Mouse (Mus musculus): ENCODE measurements around the gene Pick1. TPM values are rescaled to one million over a fixed set of nuclear protein-coding genes. Genes with fewer than 3 reads are reported as not detected.

Gene Pick1
- polyA plus RNA-seq, 1 experiment = 15.3 TPM

GRCm38 (mm10) chr15:79202575-79202974 is 26.4 kb upstream of the Pick1 start:
- Histone ChIP-seq H3K27me3 (ENCODE audit: control insufficient read depth, insufficient read depth, insufficient read length) (peaks cover 85% of the 10 kb centered on the region), H3K4me3 (ENCODE audit: insufficient read depth, poor library complexity, severe bottlenecking) (no peak overlapping the region), H3K79me3 (ENCODE audit: low read depth) (no peaks in the 10 kb centered on the region), H3ac (ENCODE audit: control insufficient read depth, insufficient read length, low read depth) (no peak overlapping the region), H3K79me2 (ENCODE audit: control insufficient read depth, insufficient read depth) (no peaks in the 10 kb centered on the region), H3K36me3 (ENCODE audit: control insufficient read depth, insufficient read depth) (no peaks in the 10 kb centered on the region)
- TF ChIP-seq MYOG (IDR thresholded peaks at IDR 0.05; ENCODE audit: control insufficient read depth, extremely low read depth, insufficient read length) (no peak), USF1 (IDR thresholded peaks at IDR 0.05; ENCODE audit: low read depth) (no peak)

GRCm38 (mm10) chr15:79208211-79208610 is 20.8 kb upstream of the Pick1 start:
- Histone ChIP-seq H3K36me3 (ENCODE audit: control insufficient read depth, insufficient read depth) (no peaks in the 10 kb centered on the region), H3K4me3 (ENCODE audit: insufficient read depth, poor library complexity, severe bottlenecking) (no peak overlapping the region), H3K27me3 (ENCODE audit: control insufficient read depth, insufficient read depth, insufficient read length) (peaks cover 78% of the 10 kb centered on the region), H3ac (ENCODE audit: control insufficient read depth, insufficient read length, low read depth) (no peak overlapping the region), H3K79me3 (ENCODE audit: low read depth) (no peaks in the 10 kb centered on the region), H3K79me2 (ENCODE audit: control insufficient read depth, insufficient read depth) (no peaks in the 10 kb centered on the region)
- TF ChIP-seq USF1 (IDR thresholded peaks at IDR 0.05; ENCODE audit: low read depth) (no peak), MYOD1 (IDR thresholded peaks at IDR 0.05; ENCODE audit: control insufficient read depth, insufficient read length, low read depth) (peak; percentile 30)

- peaks cover 79% of the 10 kb centered on the region for H3K27me3 ChIP-seq (ENCODE audit: control insufficient read depth, insufficient read depth, insufficient read length)
- no peaks in the 10 kb centered on the region for H3K79me2 ChIP-seq (ENCODE audit: control insufficient read depth, insufficient read depth)
- no peak overlapping the region for H3ac ChIP-seq (ENCODE audit: control insufficient read depth, insufficient read length, low read depth)
- no peaks in the 10 kb centered on the region for H3K36me3 ChIP-seq (ENCODE audit: control insufficient read depth, insufficient read depth)
- H3K4me3 ChIP-seq (ENCODE audit: insufficient read depth, poor library complexity, severe bottlenecking) = no peak overlapping the region
- TF ChIP-seq MYOG (IDR thresholded peaks at IDR 0.05; ENCODE audit: control insufficient read depth, extremely low read depth, insufficient read length) (no peak), CEBPB (IDR thresholded peaks at IDR 0.05; ENCODE audit: low read depth) (no peak), MAX (IDR thresholded peaks at IDR 0.05) (no peak), MYOD1 (IDR thresholded peaks at IDR 0.05; ENCODE audit: control insufficient read depth, insufficient read length, low read depth) (no peak), FOSL1 (IDR thresholded peaks at IDR 0.05; ENCODE audit: insufficient read depth, low read length, poor library complexity, severe bottlenecking) (no peak), CTCF (IDR thresholded peaks at IDR 0.05; ENCODE audit: control insufficient read depth, insufficient read depth, insufficient read length) (no peak), USF1 (IDR thresholded peaks at IDR 0.05; ENCODE audit: low read depth) (no peak)
- no peaks in the 10 kb centered on the region for H3K79me3 ChIP-seq (ENCODE audit: low read depth)
Observed at GRCm38 (mm10) chr15:79208758-79209439, 20.1 kb upstream of the Pick1 start.

GRCm38 (mm10) chr15:79210357-79210756 is 18.6 kb upstream of the Pick1 start:
- TF ChIP-seq USF1 (IDR thresholded peaks at IDR 0.05; ENCODE audit: low read depth) (no peak), CTCF (IDR thresholded peaks at IDR 0.05; ENCODE audit: control insufficient read depth, insufficient read depth, insufficient read length) (no peak), CEBPB (IDR thresholded peaks at IDR 0.05; ENCODE audit: low read depth) (no peak), MAX (IDR thresholded peaks at IDR 0.05) (no peak), FOSL1 (IDR thresholded peaks at IDR 0.05; ENCODE audit: insufficient read depth, low read length, poor library complexity, severe bottlenecking) (no peak), MYOG (IDR thresholded peaks at IDR 0.05; ENCODE audit: control insufficient read depth, extremely low read depth, insufficient read length) (no peak), MYOD1 (IDR thresholded peaks at IDR 0.05; ENCODE audit: control insufficient read depth, insufficient read length, low read depth) (no peak)
- Histone ChIP-seq H3K4me3 (ENCODE audit: insufficient read depth, poor library complexity, severe bottlenecking) (no peak overlapping the region), H3K79me2 (ENCODE audit: control insufficient read depth, insufficient read depth) (no peaks in the 10 kb centered on the region), H3K79me3 (ENCODE audit: low read depth) (no peaks in the 10 kb centered on the region), H3ac (ENCODE audit: control insufficient read depth, insufficient read length, low read depth) (no peak overlapping the region), H3K36me3 (ENCODE audit: control insufficient read depth, insufficient read depth) (no peaks in the 10 kb centered on the region), H3K27me3 (ENCODE audit: control insufficient read depth, insufficient read depth, insufficient read length) (peaks cover 84% of the 10 kb centered on the region)

GRCm38 (mm10) chr15:79212750-79213446 is 16.1 kb upstream of the Pick1 start:
- Histone ChIP-seq H3K27me3 (ENCODE audit: control insufficient read depth, insufficient read depth, insufficient read length) (peaks cover 78% of the 10 kb centered on the region), H3ac (ENCODE audit: control insufficient read depth, insufficient read length, low read depth) (no peak overlapping the region), H3K4me3 (ENCODE audit: insufficient read depth, poor library complexity, severe bottlenecking) (no peak overlapping the region), H3K36me3 (ENCODE audit: control insufficient read depth, insufficient read depth) (no peaks in the 10 kb centered on the region), H3K79me3 (ENCODE audit: low read depth) (no peaks in the 10 kb centered on the region), H3K79me2 (ENCODE audit: control insufficient read depth, insufficient read depth) (no peaks in the 10 kb centered on the region)
- TF ChIP-seq MYOD1 (IDR thresholded peaks at IDR 0.05; ENCODE audit: control insufficient read depth, insufficient read length, low read depth) (no peak), CTCF (IDR thresholded peaks at IDR 0.05; ENCODE audit: control insufficient read depth, insufficient read depth, insufficient read length) (no peak), CEBPB (IDR thresholded peaks at IDR 0.05; ENCODE audit: low read depth) (no peak), MAX (IDR thresholded peaks at IDR 0.05) (no peak), USF1 (IDR thresholded peaks at IDR 0.05; ENCODE audit: low read depth) (no peak), MYOG (IDR thresholded peaks at IDR 0.05; ENCODE audit: control insufficient read depth, extremely low read depth, insufficient read length) (no peak), FOSL1 (IDR thresholded peaks at IDR 0.05; ENCODE audit: insufficient read depth, low read length, poor library complexity, severe bottlenecking) (no peak)

- Histone ChIP-seq H3K27me3 (ENCODE audit: control insufficient read depth, insufficient read depth, insufficient read length) (peaks cover 71% of the 10 kb centered on the region), H3ac (ENCODE audit: control insufficient read depth, insufficient read length, low read depth) (no peak overlapping the region), H3K79me3 (ENCODE audit: low read depth) (no peaks in the 10 kb centered on the region), H3K36me3 (ENCODE audit: control insufficient read depth, insufficient read depth) (no peaks in the 10 kb centered on the region), H3K79me2 (ENCODE audit: control insufficient read depth, insufficient read depth) (no peaks in the 10 kb centered on the region), H3K4me3 (ENCODE audit: insufficient read depth, poor library complexity, severe bottlenecking) (no peak overlapping the region)
- TF ChIP-seq MAX (IDR thresholded peaks at IDR 0.05) (no peak), CEBPB (IDR thresholded peaks at IDR 0.05; ENCODE audit: low read depth) (no peak), USF1 (IDR thresholded peaks at IDR 0.05; ENCODE audit: low read depth) (no peak), FOSL1 (IDR thresholded peaks at IDR 0.05; ENCODE audit: insufficient read depth, low read length, poor library complexity, severe bottlenecking) (no peak), MYOG (IDR thresholded peaks at IDR 0.05; ENCODE audit: control insufficient read depth, extremely low read depth, insufficient read length) (no peak), CTCF (IDR thresholded peaks at IDR 0.05; ENCODE audit: control insufficient read depth, insufficient read depth, insufficient read length) (no peak), MYOD1 (IDR thresholded peaks at IDR 0.05; ENCODE audit: control insufficient read depth, insufficient read length, low read depth) (no peak)
Observed at GRCm38 (mm10) chr15:79213591-79213990, 15.4 kb upstream of the Pick1 start.

All from C2C12 (cell line).